Mouse (Mus musculus): Measurements from ENCODE around the gene Klhl23.

DNA sequence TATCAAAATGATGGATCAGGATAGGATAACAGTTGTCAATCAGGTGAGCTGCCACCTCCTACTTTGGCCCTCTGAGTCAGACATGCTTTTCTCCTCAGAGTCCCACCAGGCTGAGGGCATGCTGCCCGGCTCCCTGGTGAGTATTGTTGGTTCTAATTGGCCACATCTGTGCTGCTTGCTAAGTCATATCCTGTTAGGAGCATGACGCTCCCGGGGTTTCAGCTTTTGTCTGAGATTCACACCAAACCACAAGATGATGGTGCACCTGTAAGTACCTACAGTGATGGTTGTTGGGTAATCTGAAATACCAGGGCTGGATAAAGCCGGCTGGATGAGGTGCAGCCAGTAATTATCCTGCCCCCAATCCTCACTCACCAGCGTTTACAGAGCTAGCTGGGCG, 18.5 kb downstream of the Klhl23 start:
- TF ChIP-seq POLR2A (IDR thresholded peaks at IDR 0.05; ENCODE audit: insufficient read depth, low read length) (no peak), CTCF (IDR thresholded peaks at IDR 0.05; ENCODE audit: low read depth, low read length) (no peak)
